Mouse (Mus musculus) right cerebral cortex, postnatal 4 days (tissue): ENCODE measurements around the gene Ralb.
A peak's percentile ranks its signal among the peaks of the same experiment; 100 is the strongest.

Experiments
- DNase-seq: peaks from one replicate; pipeline ENCODE4 v3.0.0-alpha.2; 2022

Ralb gene

DNA sequence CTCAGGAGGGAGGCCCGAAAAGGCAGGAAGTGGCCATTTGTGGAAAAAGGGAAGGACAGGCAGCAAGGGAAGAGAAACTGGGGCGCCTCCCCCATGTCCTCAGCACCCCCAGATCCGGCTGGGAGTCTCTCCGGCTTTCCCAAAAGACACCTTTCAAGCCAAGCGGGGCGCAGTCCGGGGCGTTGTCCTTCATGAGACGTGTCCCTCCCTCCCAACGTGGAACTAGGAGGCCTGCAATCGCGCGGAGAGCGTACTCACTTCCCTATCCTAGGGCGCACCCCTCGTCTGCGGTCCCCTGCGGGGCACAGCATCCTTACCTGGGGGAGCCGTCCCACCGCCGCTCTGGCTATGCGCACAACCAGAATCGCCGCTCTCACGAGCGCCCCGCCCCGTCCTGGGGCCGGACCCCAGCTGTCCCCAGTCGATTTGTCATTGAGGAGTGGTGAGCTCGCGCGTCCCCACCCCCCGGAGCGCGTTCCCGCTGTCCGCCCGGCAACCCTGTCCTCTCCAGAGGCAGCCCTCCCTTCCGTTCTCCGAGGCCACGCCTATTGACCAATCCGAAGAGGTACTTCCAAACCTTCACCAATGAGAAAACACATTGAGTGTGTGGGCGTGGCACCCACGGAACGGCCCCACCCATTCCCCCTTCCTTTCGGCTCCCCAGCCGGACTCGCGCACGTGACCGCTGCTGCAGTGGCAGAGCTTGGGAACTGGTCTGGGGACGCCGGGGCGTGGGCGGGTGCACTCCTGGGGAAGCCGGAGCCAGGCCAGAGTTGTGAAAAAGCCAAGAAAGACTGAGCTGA, at the start of gene Ralb:
Gene Ralb, minus strand, starts transcription at position 535 of the 803 bp plus-strand sequence.
- DNase-seq: peak; percentile 86

DNA sequence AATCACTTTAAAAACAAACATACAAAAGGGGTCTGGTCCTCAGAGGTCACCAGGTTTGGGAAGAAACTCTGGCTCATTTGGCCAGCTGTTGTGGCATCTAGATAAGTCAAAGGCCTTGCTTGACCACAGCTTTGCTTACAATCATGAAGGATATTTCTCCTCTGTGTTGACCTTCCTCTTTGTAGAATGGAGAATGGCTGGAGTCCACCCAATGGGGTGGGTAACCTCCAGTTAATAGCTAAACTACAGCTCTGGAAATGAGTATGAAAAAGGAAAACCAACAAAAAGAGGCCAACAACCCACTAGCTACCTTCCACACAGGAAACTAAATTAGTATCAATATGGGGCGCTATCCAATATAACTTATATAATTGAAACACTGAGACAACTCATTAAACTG, 47.1 kb upstream of the Ralb start:
- DNase-seq: no peak

DNA sequence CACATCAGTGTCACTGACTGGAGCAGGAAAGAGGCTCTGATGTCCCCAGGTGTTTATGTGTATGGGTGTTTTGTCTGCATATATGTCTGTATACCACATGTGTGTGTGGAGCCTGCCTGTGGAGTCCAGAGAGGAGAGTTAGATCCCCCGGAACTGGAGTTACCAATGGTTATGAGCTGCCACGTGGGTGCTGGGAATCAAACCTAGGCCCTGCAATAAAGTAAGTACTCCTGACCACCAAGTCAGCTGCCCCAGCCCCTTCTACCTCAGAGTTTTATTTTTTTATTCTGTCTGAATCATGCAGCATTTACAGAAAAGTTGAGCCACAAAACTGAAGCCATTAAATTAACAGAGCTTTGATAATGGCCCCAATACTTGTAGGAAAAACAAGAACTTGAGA, 45.5 kb upstream of the Ralb start:
- DNase-seq: no peak

DNA sequence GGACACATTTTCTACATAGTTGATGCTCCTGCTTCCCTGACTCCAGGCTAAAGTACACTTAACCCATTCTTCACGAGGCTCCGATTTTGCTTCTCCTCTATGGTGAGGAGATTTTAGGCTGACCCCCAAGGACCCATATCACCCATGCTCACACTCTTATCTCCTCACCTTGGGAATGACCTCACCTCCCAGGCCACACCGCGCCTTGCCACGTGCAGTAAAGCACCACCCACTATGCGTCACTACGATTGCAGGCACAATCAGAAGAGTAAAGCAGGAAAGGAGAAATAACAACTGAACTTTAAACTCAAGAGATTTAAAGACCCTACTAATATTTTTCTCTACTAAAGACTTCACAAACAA, 44.7 kb upstream of the Ralb start:
- DNase-seq: no peak

DNA sequence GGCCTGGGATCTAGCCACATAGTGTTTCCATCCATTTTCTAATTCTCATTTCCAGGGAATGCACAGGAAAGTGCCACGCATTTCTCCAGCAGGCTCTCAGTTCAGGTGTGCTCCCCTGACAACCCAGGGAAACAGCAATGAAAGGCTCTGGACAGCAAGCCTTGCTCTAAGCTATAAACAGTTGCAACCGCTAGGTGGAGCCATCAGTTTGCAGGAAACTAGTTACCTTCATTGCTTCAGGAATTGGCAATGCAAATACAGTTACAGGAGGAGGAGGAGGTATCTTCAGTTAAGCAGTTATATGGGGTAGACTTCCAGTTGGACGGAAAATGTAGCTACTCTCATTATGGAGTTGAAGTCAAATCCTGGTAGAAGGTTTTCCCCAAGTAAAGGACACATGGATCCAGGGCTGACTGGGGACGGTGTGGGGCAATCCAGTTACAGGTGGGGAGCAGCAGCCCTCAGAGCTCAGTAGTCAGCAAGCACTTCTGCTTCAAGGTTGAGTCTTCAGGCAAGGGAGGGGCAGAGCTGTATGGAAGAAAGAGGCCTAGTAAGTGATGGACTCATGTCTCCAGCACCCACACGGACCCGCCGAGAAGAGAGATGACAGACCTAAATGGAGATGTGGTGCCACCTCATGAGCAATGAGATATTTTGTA, 44.2 kb upstream of the Ralb start:
- DNase-seq: peak; percentile 91

DNA sequence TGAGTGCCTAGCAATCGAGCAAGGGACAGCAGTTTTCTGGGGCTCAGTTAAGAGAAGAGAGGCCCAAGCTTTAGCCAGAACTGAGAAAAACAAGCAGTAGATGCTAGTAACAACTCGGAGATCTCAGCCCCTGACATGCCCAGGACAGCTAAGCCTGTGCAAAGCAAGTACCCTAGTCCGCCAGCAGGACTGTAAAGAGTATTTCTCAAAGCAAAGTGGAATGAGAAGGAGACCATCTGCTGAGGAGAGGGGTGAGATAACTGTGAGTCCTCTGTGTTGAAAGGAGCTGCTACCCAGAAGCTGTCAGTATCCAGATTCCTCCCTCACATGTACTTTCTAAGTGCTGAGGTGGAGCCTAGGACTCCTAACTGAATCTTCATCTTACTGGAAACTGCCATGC, 41.9 kb upstream of the Ralb start:
- DNase-seq: no peak

DNA sequence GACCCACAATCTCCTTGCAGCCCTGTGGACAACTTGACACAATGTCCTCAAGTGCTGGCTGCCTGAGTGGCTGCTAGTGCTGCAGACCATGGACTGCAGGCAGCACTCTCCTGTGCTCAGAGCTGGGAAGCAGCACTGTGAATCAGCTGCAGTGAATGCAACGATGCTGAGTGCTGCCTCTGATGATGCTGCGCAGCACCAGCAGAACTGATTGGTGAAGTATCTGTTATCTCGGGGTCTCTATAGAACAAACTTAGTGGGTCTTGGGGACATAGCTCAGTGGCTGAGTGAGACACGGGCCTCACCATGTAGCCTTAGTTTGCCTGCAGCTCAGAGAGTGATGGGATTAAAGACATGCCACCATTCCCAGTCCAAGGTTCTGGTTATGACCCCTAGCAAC, 41.1 kb upstream of the Ralb start:
- no peak for DNase-seq

DNA sequence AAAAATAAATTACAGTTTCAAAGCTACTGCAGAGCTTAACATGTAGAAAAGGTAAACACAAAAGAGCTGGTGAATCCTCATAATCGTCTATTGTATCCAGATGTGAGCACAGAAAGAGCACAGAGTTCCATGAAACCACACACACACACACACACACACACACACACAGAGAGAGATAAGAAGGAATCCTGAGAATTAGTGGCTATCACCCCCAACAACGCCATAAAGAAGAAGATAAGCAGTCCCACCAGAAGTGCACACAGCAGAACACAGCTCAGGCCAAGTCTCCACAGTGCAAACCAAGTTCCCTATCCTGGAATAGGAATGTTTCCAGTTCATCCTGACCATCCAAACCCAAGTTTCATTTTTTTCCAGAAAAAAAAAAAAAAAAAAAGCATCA, 40.6 kb upstream of the Ralb start:
- no peak for DNase-seq

DNA sequence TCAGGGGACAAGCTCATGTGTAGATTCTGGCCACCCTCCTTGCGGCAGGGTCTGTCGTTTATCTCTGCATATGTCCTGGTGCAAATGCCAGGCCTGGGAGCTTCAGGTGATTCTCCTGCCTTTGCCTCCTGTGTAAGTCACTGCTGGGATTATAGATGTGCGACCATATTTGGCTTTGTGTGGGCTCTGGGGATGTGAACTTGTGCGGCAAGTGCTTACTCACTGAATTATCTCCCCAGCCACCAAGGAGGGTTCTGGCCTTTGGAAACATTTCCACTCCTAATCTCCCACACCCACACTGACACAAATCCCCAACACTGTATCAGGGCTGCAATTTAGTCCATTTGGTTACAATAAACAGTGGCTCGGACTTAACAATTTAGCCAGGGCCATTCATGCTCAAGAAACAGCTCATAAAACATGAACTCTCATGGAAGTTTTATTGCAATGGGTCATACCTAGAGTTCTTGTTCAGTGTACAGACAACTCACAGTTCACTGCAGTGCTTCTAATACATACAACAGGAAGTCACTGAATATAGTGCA, 40.1 kb upstream of the Ralb start:
- no peak for DNase-seq

DNA sequence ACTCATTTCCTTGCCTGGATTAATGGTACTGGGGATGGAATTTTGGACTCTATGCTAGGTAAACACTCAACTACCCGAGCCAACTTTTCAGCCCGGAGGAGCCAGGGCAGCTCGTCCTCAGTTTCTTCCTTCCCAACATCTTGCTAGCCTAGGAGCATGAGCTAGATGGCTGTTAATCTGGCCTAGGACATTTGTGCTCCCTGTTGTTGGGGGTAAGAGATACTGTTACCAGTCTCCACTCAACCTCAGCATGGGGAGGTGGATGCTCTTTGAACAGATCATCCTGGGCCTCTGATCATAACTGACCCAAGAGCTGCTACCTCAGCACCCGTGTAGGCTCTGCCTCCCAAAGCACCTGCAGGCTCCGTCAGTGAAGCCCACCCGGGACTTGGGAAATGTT, 38.7 kb upstream of the Ralb start:
- no peak for DNase-seq

DNA sequence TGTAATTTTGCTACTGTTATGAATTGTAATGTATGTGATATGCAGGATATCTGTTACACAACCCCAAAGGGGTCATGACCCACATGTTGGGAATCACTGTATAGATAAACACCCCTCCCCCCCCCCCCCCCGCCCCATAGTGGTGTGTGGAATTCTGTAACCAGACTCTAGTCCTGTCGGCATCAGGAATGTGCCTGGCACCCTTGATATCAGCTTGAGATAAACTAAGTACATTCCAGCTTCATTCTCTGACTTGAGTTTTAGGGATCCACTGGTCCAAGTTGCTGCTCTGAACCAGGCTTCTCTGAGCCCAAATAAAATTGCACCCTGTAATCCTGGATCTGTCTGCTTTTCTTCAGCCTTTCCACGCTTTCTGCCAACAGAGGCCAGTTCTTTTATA, 37.0 kb upstream of the Ralb start:
- no peak for DNase-seq

DNA sequence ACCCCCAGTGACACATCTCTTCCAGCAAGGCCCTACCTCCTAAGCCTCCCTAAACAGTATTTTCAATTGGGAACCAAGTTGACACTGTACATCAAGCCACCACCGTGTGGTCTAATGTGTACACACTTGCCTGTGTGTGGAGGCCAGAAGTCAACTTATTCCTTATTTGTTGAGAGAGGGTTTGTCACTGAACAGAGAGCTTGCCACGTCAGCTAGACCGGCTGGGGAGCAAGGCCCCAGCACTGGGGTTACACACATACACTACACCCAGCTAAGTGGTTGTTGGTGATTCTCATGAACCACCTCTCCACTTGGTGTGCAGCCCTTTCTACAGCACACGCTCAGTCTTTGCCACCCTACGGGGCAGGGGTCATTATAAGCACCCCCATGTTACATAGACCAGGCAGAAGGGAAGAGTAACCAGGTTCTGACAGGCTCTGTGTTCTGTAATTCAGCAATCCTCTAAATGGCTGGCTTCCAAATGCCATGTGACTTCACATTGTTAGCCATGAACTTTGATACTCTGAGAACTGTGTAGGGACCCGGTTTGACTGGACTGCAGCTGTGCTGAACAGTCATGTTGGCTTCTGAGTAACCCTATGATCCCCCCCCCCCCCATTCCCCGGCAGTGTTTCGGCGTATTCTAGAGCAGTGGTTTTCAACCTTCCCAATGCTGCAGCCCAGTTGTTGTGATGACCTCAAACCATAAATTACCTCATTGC, 36.4 kb upstream of the Ralb start:
- no peak for DNase-seq

DNA sequence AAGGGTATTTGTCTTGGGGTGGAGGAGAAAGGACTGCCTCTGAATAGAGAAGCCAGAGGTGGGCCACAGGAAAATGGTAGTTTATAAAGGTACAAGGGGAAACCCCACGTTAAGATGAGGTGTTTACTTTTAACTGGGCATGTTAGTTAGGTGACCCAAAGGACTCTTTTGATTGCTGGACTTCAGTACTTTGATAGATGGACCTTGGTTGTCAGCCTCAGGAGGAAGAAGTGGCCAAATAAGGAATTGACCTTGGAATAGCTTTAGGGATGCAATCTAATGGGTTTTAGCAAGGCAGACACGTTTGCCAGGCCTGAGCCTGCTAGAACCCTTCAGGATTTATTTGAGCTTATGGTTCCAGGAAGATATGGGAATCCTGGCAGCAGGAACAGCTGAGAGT, 34.7 kb upstream of the Ralb start:
- DNase-seq: no peak

DNA sequence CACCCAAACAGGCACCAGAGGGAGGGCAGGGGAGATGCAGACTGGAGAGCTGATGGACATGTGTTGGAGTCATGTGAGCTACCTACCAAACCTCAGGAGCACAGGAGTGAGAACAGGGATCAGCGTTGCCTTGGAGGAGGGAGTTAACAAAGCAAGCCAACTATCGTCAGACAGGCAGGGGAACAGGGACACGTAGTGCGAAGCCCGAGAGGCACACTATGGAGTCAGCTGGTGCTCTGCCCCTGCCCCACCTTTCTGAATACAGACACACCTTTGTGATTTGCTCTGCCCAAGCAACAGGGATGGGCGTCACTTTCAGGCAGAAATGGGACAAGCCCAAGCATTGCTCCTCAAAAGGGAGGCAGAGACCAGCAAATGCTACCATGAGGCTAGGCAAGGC, 33.1 kb upstream of the Ralb start:
- DNase-seq: no peak

DNA sequence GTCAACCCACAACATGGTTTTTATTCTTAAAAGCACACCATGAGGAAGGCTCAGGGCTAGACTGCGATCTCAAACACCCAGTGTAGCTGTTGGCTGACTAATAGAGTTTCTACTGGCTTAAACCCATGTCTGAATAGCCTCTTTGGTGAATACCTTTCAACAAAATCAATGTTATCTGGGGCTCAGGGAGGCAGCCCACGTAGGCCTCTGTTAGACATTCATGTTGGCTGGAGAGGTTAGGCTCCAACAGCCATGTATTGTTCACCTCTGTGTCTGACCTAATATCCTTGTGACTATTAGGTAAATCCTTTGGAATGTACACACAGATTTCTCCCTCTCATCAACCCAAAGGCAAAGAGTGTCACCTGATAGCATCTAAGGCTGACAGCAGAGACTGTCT, 31.5 kb upstream of the Ralb start:
- no peak for DNase-seq

DNA sequence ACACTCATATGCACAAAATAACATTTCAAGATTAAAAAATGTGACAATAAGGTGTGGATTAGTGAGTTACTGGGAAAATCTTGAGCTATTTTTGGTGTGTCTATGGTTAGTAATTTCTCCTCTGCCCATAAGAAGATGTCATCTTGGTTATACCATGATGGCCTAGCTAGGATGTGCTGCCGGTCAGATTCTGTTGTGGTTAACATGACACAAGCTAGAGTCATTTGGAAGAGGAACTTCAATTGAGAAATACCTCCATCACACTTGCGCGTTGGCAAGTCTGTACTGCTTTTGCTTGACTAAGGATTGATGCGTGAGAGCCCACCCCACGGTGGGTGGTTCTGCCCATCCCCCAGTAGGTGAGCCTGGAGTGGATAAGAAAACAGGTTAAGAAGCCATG, 29.7 kb upstream of the Ralb start:
- DNase-seq: no peak

DNA sequence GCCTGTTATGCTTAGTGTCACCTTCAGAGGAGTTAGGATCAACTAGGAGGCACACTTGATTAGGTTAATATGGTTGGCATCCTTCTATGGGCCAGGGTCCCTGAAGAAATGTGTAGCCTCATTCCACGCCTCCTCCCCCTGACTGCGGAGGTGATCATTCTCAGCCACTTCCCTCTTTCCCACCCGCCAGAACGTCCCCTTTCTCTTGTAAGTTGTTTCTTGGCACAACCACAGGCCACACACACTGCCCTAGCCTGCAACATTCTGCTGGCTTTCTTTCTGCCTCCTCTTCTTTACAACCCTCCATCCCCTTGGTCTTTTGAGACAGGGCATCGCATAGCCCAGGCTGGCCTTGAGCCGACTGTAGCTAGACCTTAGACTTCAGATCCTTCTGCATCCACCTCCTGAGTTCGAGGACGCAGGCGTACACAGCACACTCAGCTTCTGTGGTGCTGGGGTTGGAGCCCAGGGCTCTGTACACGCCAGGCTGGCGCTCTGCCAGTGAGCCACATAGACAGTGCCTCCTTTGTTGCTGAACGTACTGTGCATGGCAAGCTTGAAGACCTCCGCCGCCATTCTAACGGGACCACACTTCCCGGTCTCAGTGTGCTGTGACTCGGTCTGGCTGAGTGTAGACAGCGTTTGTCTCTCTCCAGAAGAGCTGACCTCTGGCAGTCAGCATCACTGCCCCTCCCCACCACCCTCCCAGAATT, 28.7 kb upstream of the Ralb start:
- peak; percentile 42 for DNase-seq

DNA sequence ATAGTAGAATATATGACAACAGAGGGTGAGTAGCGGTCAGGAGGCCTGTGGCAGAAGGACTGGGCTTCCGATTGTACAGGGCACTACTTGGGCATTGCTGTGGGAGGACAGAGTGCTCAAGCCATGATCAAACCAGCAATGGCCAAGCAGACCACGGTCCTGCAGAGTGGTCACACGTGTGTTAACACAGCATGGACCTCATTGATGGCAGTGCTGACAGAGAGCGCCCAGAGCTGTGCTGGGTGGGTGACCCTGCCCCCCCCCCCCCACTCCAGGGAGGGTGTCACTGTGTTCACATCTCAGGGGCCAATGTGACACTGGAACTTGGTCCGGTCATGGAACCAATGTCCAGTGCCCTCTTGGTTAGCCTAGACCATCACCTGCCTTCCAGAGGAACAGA, 27.6 kb upstream of the Ralb start:
- no peak for DNase-seq

DNA sequence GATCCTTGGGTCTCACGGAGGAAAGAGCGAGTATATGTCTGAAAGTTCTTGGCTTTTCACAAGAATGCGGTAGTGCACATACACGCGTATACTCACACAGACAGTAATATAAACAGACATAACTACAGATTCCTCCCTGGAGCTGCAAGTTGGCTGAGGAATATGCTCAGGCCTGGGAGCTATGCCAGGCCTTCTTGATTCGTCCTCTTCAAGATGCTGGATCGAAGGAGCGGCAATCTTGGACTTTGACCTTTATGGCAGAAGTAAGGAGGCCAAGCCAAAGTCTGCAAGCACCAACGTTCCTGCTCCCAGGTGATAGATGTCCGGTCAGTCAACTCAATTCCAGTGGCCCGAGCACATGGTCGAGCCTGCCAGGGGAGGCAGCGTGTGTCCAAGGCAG, 26.3 kb upstream of the Ralb start:
- no peak for DNase-seq

DNA sequence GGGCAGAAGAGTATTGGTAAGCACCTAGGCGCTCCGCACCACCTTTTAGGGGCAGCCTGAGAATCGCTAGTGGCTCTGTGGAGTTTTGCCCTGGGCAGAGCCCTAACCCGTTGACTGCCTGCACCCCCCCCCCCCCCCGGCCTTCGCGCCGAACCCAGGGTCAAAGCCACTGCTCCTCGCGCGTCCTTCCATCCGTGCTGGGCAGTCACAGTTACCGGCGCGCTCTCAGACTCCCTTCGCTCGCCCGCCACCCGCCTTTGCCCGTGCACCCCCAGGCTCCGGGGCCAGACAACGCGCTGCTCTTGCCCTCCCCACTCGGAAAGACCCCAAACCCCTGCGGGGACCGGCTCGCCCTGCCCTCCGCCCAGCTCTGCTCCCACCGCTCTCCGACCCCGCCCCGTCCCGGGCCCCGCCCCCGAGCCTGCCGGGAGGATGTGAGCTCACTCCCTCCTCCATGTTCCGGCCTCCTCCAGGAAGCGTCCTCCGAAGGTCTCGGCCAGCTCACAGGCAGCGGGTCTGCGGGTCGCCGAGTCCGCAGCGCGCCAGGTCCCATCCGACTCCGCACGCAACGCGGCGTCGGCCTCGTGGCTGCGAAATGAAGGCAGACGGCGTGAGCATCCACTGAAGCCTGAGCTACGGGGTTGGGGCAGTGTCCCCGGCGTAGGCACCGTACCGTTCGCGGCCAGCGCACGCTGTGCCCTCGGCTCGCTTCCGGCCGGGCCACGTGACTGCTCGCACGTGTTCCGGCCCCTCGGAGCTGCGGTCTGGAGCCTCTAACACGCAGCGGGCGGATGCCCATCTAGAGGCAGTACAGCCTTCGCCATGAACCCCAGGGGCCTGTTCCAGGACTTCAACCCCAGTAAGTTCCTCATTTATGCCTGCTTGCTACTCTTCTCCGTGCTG, 21.3 kb upstream of the Ralb start, which contains the start of gene Tmem185b:
Gene Tmem185b, plus strand, starts transcription at position 472 of the 903 bp plus-strand sequence.
- peak; percentile 88 for DNase-seq

DNA sequence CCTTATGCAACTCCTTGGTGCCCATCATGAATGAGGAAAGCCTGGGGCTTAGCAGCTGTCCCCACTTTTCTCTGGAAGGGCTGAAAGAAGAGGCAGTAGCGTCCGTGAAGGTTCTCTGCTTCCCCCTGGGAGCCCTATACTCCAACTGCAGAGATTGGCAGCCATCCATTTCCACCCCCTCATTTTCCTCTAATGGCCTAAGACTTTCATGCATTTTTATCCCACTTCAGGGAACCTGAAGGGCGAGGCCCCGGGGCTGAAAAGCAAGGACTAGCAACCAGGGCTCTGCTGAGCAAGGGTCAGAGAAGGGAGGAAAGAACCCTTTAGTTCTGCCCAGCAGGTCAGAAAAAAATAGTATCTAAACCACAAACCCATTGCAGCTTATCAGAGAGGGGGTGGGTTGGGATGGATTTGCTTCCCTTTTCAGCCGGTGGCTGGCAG, 20.4 kb upstream of the Ralb start:
- DNase-seq: peak; percentile 45

DNA sequence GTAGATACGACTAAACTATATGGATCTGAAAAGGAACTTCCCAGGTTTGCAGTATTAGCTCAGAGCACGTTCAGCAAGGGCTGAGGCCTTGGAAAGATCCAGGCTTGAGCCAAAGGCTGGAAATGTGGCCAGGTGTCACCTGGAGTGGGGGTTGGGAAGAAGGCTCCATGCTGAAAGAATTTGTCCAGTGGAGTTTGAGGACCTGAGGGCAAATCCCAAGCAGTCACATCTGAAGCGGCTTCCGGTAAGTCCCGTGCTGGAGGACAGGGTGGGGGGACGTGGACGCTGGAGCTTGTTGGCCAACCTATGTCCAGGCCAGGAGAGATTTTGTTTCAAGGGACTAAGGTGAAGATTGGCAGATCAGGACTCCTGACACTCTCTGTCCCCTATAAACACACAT, 19.2 kb upstream of the Ralb start:
- DNase-seq: no peak
